Mouse (Mus musculus): ENCODE measurements around the gene Osgep. TPM values are rescaled to one million over a fixed set of nuclear protein-coding genes. Genes with fewer than 3 reads are reported as not detected.
A peak's percentile ranks its signal among the peaks of the same experiment; 100 is the strongest.
"Not testable (repeated sequence)": the region's sequence is repeated elsewhere in the genome, so short reads cannot be mapped to it uniquely, and the experiment has no call there.

Gene Osgep
- 50.2 and 57.2 TPM in 2 replicates for total RNA-seq (2021)
- long read RNA-seq, transcript Osgep-202 (11 exons, 3,388 nt), result major isoform, 70 of 91 reads
- long read RNA-seq, partial matches to known transcripts, result 12 of 91 reads
- long read RNA-seq, other reads (novel, unspliced or antisense), result 8 of 91 reads

DNA sequence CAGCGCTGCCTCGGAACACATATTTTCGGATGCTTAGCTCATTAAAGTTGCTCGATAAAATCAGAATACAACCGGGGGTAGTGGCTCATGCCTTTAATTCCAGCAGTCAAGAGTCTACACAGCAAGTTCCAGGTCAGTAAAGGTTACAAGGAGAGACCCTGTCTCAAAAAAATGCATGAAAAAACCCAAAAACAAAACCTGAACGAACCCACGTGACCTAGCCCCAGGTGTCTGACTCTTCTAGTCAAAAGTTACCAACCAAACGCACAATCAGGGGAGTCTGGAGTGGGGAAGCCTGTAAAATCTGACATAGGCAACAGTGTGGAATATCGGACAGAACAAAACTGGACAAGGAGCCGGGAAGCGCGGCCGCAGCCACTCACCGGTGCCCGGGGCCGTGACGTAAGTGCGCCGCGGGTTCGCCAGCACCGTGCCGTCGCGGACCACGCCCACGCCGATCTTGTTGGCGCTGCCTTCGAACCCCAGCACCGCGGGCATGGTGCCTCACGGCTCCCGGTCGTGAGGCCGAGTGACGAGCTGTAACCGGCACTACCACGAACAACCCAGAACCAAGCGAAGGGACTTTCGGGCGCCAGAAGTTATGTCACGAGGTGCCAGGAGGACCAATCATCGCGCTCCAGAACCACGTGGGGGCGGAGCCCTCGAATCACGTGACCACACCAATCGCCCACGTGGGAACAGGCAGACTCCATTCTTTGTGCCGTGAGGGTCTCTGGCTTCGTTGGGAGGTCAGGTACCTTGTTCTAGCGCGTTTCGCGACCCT is at the start of gene Osgep, which contains the start of gene Apex1:
Gene Osgep, minus strand, starts transcription at position 613 of the 784 bp plus-strand sequence.
Gene Apex1, plus strand, starts transcription at position 688 of the 784 bp plus-strand sequence.
- DNase-seq, result peak; percentile 93

DNA sequence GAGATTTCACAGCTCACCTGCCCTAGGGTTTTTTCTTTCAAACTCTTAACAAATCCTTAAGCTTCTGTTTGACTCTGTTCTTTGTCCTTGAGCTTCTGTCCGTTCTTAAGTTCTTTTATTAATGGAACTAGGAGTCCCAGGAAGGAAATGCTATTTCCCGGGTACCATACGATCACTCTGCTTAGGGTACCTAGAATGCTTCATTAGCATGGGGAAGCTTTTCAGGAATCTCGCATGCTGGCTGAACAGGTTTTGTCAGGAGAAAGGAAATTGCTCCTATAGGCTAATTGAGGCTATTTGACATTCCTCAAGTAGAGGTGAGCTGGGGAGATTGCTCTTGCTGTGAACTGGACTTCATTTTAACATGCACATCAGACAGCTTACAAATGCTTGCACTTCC is 49.0 kb upstream of the Osgep start:
- no peak for DNase-seq

DNA sequence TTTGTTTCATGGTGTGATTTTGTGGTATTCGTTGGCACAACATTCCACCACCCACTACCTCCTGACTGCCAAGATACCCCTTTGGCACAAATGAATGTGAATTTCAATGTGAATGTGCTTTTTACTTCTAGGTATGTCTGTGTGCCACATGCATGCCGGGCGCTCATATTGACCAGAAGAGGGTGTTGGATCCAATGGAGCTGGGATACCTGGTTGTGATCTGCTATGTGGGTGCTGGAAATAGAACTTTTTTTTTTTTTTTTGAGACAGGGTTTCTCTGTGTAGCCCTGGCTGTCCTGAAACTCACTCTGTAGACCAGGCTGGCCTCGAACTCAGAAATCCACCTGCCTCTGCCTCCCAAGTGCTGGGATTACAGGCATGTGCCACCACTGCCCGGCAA is 48.4 kb upstream of the Osgep start:
- not testable (repeated sequence) for DNase-seq

DNA sequence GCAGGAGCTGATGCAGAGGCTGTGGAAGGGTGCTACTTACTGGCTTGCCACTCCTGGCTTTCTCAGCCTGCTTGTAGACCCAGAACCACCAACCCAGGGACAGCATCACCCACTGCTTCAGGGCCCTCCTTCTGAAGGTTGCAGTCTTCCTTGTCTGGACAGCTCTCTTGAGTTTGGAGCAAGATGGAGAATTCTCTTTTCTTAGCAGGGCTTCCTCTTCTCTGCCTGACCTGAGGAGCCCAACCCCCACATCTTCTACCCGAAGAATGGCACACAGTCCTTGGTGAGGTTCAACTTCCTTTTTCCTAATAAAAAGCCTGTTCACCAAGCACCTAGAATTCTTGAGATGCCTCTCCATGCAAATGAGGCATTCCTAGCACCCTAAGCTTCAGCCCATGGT is 46.1 kb upstream of the Osgep start:
- no peak for DNase-seq

DNA sequence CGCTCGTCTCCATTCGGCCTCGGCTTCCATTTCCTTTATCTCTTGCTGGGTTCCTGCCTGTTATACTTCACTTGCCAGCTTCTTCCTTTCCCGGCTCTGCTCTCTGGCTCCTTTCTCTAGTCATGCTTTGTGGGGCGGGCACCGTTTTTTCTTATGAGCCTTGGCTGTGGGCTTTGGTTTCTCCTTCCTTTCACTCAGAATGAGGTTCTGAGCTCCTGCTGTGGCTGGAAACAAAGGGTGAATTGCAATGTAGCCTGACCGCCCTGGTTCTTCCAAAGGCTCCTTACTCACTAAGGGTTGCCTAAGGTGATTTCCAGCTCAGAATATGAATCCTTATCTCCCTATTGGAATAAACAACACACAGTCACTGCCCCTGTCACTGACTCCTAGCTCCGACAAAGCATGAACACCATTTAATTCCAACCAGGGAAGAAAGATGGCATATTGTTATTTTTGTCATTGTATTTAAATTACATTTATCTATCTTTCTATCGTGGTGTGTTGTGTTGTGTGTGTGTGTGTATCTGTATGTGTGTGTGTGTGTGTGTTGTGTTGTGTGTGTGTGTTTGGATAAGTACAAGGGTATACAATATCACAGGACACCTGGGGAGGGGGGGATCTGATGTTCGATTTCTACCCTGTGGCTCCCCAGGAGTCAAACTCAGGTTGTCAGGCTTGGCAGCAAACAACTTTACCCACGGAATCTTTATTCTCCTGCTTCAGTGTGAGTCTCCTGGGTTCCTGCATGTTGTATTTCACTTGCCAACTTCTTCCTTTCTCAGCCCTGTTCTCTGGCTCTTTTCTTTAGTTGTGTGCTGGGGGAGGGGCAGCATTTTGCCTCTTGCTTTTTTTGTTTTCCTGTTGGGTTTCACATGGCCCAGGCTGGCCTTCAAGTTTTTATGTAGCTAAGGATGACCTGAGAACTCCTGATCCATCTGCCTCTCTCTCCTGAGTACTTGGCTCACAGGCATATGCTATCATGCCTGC is 45.2 kb upstream of the Osgep start:
- no peak for DNase-seq

DNA sequence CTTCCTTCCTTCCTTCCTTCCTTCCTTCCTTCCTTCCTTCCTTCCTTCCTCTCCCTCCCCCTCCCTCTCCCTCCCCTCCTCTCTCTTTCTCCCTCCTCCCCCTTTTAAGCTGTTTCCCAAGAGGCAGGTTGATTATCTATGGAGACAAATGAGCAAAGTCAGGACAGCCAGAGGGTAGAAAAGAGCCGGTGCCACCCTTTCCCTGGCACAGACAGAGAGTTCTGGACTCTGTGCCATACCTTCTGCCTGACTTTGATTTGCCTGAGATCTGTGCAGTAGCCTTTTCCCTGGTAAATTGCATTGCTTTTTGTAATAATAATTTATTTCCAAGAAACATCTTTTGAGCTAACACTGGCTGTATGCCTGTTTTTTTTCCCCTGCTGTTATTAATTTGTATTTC is 44.3 kb upstream of the Osgep start:
- DNase-seq, result no peak

DNA sequence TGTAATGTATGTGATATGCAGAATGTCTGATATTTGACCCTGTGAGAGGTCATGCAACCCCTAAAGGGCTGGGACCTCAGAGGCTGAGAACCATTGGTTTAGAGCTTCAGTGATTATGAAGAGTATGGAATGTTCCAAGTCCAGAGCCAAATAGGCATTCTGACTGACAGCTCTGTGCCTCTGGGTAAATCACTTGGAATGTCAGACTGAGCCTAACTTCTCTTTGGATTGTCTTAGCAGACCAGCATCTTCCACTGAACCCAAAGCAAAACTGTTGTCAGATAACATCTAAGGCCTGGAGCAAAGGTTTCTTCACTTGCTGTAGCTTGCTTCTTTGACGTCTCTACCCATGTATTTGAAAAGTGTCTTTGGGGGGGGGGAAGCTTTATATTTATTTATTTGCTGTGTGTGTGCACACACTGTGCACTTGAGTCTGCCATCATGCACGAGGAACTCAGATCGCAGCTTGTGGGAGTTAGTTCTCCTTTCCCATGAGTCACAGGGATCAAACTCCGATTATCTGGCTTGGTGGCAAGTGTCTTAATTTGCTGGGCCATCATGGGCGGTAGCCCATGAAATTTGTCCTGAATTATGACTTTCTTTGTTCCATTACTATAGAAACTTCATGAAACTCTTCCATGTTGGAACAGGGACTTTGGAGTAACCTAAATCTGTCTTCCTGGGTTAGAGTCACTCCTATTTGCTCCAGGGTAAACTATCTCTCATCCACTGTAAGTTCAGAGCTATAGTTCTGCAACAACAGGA is 43.7 kb upstream of the Osgep start:
- no peak for DNase-seq

DNA sequence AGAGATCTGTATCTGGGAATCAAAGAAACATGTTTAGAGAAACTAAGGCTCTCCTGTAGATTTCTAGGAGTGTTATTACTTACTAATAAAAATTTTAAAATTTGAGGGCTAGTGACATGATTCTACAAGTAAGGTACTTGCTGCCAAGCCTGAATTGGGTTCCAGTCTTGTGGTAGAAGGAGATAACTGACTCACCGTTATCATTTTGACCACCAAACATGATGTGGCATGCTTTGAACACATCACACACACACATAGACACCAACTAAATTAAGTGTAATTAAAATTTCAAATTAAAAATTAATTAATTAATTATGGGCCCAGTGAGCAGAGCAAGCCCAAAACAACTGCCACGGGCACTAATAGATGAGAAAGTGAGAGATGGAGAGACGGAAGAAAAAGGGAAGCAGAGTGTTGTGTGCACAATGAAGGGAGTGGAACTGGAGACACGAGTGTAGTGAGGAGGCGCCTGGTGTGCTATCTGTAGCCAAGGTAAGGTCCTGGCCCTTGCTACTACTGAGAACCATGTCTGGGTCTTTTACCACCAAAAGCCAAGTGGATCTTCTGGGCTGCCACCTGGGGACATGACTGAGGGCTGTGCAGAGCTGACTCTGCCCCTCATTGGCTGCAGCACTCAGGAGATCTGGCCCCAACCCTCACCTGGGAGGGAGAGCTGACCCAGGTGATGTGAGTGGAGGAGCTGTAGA is 33.7 kb upstream of the Osgep start:
- DNase-seq, result not testable (repeated sequence)

DNA sequence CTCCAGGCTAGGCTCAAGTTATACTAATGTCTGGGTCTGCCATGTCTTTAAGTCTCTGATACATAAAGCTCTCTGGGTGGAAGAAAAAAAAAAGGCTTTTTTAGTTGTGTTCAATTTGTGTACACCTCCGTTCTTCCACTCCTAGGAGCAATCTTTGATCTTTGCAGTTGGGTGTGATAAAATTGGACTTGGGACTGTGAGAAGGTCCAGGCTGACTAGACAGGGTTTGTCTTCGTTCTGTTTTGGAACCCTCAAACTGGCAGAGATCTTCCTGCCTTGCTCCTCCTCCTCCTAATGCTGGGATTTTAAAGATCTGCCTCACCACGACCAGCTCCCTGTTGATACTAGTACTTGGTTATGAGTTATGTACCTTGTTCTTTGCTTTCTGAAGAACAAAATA is 32.5 kb upstream of the Osgep start:
- not testable (repeated sequence) for DNase-seq

DNA sequence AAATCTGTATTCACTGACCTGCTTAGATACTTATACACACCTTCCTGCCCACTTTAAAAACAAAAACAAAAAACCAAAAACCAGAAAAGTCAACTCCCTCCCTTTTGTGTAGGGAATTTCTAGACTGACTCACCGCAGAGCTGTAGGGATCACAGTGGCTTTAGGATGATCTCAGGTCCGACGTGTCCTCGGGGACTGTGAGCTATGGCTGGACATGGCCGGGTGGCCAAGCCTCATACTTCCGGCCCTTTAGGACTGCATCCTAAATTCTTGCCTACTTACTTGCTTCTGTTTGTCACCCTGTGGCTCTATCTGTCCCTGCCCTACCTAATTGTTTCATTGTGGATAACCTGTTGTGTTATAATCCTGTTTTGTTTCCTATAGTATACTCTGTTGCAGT is 32.0 kb upstream of the Osgep start:
- not testable (repeated sequence) for DNase-seq

DNA sequence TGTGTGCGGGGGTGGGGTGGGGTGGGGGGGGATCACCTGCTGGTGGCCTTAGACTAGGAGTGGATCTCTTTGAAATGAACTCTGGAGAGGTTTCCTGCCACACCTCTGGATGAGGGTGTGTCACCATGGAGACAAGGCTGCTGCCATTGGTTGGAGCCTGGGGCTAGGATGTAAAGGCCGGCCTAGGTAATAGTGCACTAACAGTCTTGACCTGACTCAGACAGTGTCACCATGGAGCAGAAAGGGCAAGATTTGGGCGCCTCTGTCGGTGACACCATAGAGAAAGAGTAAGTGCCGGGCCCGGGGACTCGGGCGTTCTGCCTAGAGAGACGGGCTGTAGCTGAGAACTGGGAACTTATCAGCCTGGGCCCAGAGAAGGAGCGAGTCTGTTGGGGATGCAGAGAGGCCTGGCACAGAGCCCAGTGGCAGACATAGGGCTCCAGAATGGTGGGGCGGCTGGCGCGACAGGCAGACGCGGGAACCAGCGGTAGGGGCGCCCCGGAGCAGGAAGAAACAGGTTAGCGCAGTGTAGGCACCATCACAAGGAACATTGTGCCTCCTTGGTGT is 31.3 kb upstream of the Osgep start, which contains the start of gene Pnp2:
Gene Pnp2, plus strand, starts transcription at position 51 of the 567 bp plus-strand sequence.
- DNase-seq, result peak; percentile 49

DNA sequence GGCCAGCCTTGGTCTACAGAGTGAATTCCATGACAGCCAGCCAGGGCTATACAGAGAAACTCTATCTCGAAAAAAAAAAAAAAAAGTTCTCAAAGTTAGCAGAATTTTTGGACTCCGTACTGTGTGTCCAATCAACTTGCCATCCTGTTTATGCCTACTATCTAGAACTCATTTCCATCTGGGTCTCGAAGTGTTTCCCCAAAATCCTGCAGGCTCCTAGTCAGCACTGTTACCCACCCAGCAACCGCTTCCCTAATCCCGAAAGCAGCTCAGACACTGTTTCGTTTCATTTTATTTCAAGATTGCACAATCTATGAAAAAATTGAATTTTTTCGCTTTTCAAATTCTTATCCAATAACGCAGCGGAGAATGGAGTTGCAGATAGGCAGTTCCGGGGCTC is 30.8 kb upstream of the Osgep start:
- no peak for DNase-seq

DNA sequence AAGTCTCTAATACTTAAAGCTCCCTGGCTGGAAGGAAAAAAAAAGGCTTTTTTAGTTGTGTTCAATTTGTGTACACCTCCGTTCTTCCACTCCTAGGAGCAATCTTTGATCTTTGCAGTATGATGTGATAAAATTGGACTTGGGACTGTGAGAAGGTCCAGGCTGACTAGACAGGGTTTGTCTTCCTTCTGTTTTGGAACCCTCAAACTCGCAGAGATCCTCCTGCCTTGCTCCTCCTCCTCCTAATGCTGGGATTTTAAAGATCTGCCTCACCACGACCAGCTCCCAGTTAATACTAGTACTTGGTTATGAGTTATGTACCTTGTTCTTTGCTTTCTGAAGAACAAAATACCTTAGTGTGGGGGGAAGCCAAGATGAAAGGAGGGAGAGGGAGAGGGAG is 20.8 kb upstream of the Osgep start:
- DNase-seq, result not testable (repeated sequence)

DNA sequence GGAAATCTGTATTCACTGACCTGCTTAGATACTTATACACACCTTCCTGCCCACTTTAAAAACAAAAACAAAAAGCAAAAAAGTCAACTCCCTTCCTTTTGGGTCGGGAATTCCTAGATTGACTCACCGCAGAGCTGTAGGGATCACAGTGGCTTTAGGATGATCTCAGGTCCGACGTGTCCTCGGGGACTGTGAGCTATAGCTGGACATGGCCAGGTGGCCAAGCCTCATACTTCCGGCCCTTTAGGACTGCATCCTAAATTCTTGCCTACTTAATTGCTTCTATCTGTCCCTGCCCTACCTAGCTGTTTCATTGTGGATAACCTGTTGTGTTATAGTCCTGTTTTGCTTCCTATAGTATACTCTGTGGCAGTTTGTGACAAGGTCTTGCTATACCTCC is 20.4 kb upstream of the Osgep start:
- DNase-seq, result not testable (repeated sequence)

DNA sequence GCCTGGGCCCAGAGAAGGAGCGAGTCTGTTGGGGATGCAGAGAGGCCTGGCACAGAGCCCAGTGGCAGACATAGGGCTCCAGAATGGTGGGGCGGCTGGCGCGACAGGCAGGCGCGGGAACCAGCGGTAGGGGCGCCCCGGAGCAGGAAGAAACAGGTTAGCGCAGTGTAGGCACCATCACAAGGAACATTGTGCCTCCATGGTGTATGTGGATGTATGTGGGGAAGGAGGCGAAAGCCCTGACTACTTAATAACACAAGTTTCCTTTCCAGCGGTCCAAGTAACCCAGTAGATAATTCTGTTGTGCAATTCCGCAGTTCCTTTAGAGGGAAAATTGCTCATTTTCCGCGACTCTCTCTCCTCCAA is 20.0 kb upstream of the Osgep start:
- DNase-seq, result not testable (repeated sequence)

DNA sequence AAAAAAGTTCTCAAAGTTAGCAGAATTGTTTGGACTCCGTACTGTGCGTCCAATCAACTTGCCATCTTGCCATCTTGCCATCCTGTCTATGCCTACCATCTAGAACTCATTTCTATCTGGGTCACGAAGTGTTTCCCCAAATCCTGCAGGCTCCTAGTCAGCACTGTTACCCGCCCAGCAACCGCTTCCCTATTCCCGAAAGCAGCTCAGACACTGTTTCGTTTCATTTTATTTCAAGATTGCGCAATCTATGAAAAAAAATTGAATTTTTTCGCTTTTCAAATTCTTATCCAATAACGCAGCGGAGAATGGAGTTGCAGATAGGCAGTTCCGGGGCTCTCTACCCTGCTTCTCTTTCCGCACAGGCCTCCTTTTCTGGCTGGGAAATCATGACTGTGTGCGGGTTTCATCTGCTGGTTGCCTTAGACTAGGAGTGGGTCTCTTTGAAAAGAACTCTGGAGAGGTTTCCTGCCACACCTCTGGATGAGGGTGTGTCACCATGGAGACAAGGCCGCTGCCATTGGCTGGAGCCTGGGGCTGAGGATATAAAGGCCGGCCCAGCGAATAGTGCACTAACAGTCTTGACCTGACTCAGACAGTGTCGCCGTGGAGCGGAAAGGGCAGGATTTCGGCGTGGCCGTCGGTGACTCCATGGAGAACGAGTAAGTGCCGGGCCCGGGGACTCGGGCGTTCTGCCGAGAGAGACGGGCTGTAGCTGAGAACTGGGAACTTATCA is 19.4 kb upstream of the Osgep start, which contains the start of gene Gm49342:
Gene Gm49342, plus strand, starts transcription at position 586 of the 736 bp plus-strand sequence.
- DNase-seq, result peak; percentile 95

DNA sequence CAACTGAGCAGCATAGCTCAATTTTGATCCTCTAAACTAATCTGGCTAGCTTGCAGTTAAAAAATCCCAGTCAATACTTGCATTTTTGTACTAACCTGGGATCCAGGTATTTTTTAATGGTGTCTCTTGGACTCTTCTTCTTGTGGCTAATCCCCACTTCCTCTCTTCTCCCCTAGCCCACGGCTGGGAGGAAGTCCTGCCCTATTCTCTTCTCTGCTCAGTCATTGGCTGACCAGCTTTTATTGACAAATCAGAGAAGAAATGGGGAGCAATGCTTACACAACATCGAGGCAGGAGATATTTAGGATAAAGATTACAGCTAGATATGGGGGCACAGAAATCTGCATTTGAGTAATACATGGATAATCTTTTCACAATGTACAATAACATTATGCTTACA is 14.2 kb upstream of the Osgep start:
- DNase-seq, result no peak

DNA sequence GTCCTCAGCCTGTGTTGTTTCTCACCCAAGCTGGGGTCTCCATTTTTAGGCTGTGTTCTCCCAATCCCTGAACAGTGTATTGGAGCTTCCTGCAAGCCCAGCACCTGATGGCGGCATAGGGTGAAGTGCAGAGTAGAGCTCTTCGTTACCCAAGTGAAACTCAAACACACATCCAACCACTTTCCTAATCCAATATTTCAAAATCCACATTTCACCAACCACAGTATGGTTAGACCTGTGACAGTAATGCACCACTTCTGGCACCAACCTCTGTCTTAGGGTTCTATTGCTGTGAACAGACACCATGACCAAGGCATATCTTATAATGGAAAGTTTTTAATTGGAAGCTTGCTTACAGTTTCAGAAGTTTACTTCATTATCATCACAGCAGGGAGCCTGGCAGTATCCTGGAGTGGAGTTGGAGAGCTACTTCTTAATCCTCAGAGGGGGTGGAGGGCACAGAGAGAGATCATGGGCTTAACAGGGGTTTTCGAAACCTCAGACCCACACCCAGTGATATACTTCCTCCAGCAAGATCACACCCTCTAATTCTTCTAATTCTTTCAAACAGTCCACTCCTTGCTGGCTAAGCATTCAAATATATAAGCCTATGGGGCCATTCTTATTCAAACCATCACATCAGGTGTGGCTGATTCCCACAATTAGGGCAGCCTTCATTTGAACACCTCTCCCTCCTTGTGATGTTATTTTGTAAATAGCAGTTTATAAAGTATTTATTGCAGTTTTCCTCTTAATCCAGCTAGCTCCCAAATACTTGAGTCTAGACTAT is 13.6 kb upstream of the Osgep start:
- no peak for DNase-seq

DNA sequence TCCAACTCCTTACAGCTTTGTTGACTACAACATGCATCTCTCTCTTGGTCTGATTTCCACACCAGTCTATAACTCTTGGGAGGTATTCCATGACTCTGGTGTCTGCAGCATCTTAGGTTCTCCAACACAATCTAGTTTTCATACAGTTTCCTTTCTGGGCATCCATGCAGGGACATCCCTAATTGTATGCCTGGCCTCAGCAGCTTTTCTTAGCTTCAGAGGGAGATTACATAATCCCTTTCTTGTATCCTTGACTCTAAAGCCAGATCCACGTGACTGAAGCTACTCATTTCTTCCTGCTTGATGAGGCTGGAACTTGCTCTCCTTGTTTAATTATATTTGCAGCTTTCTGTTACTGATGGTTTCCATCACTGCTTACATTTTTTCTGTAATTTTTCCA is 12.0 kb upstream of the Osgep start:
- DNase-seq, result no peak

Data from adrenal gland, postnatal 25 days (tissue).